Mouse (Mus musculus) retina, embryonic 14.5 days (tissue): ENCODE data around the gene Tfap2a.

ENCODE experiments used
- DNase-seq: peaks from one replicate; pipeline ENCODE4 v3.0.0-alpha.2; 2015; ENCODE audit warnings: low spot score

The Tfap2a gene

DNA sequence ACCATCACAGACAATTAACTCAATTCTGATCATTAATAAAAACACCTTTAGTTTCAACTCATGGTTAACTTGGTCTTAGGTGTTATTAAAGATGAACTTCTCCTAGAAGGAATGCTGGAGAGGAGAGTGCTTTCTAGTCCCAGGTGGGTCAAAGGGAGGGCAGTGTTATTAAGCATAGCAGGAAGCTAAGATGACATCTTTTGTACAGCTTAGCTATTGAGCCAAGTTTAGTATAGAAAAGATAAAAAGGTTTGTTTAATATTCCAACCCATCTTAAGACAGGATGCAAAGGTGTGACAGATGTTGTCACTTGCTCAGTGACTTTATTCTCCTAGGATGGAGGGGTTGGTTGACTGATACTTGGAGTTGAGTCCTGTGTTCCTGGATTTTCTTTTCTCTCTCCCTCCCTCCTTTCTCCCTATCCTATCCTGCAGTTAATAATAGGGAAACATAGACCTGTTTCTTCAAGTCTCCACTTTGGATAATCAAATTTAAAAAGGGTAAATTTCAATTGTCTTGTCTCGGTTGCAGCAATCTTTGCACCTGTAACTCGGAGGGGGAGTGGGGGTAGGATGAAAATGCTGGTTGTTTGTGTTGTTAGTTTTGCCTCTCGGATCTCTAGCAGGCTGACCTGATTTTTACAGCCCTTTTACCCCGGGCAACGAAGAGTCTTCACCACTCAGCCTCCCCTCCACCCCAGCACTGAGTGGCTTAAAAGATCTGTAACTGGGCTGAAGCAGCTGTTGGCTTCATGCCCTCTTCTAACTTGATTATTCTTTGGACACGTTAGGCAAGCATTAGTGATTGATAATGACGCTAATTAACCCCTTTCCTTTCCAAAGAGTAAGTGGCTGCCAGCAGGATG, 26.3 kb downstream of the Tfap2a start:
- DNase-seq = peak; percentile 33

- no peak for DNase-seq
Measured at GRCm38 (mm10) chr13:40710062-40710342, 28.2 kb downstream of the Tfap2a start.

GRCm38 (mm10) chr13:40709321-40710061, 28.7 kb downstream of the Tfap2a start:
- peak; percentile 13 for DNase-seq

DNA sequence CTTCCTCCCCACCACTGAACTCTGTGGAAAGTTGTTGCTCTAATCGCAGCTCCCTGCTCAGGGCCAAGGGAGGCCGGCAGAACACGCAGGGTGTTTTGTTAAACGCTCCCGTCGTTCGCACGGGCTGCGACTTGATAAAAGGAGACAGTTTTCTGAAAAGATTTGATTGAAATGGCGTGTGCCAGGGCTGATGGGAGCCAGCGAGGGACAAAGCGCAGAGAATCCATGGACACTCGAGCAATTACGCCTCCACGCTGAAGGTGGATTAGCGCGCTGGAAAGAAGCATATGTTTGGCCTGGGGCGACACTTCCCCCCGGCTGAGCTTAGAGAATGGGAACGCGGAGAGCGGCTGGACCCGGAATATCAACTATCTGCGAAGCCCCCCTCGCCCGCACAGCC, 29.3 kb downstream of the Tfap2a start:
- DNase-seq = peak; percentile 54

GRCm38 (mm10) chr13:40708271-40708670, 29.9 kb downstream of the Tfap2a start:
- DNase-seq = peak; percentile 32

- peak; percentile 11 for DNase-seq
Measured at GRCm38 (mm10) chr13:40707646-40708045, 30.5 kb downstream of the Tfap2a start.

DNA sequence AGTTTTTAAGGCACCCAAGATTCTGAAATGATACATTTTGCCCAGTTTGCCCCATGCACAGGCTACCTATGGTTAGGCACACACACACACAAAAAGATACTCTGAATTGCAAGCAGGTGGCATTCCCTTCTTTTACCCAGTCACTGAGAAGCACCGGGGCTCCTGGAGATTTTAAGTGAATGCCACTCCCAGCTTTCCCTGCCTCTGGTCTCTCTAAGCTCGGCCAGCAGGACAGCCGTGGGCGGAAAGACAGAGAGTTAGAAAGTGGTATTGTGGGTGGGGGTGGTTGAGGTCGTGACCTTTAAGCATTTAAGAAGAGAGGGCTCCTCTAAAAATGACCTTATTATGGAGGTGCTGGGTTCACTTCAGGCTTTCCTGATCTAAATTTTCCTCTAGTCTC, 31.6 kb downstream of the Tfap2a start:
- DNase-seq = peak; percentile 1

- DNase-seq = peak; percentile 5
Measured at GRCm38 (mm10) chr13:40705821-40706425, 32.3 kb downstream of the Tfap2a start.

DNA sequence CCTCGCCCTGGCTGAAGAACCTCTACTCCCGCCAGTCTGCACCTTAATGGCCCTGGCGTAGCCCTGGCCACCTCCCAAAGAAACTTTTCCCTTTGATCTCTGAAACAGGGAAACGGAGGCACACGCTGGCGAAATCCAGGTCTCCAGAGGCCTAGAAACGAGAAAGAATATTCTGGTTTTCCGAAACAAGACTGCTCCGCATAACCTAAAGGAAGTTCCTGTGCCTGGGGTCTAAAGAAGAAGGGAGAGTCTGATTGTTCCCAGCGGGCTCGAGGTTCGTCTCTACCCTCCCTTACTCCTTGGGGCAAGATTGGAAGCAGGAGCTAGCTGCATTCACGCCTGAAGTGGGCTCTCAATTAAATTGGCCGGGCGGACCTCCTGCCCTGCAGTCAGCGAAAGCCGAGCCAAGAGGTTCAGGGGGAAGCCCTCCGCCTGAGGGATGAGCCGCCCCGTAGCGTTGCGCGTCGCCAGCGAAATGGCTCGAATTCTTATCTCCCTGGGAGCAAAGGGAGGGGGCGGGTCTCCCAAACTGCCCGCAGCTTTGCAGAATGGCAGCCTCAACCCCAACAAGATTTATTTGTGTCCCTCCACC, 33.2 kb downstream of the Tfap2a start:
- DNase-seq = peak; percentile 50

GRCm38 (mm10) chr13:40703982-40704501, 34.1 kb downstream of the Tfap2a start:
- peak; percentile 51 for DNase-seq

DNA sequence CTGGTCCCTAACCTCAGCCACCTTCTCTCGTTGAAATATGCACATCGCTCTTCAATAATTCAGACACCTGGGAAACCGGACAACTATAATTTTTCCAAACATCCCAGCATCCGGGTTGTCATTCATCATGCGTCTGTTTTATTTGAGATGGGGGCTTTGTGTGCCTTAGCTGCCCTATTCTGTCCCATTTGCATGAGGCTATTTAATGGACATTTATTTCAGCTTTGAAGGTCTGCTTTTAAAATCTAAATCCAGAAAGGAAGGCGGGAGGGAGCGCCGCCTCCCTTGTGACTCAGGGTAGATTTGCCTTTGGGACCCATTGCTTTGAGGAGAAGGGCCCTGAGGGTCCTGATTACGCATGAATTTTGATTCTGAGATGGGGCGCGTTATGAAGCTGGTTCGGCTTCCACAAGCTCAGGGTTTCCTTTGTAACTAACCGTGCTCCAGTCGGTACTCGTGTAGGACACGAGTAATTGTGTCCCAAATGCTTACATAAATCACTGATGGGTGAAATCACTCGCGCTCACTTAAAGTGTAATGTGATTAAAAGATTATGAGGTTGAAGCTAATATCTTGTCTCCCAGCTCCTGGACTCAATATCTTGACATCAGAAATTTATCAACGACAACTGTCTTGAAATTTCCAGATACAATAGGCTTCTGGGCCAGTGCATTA, 34.9 kb downstream of the Tfap2a start:
- DNase-seq = peak; percentile 40

DNA sequence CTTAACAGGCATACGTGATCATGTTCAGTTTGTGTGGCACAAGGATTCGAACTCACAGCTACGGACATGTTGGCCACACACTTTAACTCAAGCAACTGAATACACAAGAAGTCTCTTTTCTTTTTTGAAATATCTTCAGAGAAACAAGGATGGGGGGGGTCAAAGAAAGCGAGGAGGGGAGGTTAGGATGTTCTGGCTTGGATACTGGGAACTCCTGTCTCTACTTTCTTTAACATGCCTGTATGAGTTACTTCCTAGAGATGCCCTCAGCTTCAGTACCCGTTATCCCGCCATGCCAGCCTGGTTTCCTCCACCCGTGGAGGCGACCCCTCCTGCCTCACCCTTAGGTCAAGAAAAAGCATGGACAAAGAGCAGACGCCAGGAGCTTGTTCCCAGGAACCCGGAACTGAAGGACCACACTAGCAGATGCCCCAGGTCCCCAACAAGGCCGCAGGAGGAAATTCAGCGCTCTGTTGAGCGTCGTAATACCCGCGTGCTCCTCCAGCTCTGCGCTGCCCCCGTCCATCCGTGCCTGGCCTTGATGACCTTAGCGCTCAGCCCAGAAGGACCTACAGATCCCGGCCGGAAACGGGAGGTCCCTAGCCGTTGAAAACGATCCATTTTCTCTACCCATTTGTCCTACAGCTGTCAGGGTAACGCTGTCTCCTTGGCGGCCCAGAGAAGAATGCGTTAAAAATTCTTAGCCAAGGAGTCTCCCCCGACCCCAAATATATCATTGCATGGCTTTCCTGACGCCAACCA, 35.6 kb downstream of the Tfap2a start:
- peak; percentile 19 for DNase-seq

DNA sequence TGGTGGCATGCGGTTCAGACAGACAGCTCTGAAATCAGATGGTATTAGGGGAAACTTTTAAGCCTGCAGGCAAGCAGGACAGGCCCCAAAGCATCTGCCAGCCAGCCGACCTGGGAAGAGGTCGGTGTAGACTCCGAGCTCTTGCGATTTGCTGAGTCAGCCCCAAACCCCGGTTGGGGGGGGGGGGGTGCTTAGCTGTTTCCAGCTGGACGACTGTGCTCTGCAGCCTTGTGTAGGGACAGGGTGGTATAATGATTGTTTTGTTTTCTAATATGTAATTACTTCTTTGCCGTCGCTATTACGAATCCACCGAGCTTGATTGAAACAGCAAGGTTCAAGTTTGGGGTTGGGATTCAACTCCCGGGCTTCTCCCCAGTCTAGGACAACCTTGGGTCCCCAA, 36.5 kb downstream of the Tfap2a start:
- DNase-seq = no peak

DNA sequence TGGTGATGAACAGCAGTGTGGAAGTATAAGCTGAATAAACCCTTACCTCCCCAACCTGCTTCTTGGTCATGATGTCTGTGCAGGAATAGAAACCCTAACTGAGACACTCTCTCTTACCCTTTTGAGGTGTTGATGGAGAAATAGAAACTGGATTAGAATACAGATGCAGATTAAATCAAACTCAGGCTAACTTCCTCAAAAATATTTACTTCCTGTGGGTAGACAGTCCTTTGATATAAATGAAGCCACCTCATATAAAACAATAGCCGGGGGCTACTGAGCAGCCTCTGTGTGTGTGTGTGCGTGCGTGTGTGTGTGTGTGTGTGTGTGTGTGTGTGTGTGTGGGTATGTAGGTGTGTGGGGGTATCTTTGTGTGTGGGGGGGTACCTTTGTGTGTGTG, 52.4 kb downstream of the Tfap2a start:
- DNase-seq = no peak

DNA sequence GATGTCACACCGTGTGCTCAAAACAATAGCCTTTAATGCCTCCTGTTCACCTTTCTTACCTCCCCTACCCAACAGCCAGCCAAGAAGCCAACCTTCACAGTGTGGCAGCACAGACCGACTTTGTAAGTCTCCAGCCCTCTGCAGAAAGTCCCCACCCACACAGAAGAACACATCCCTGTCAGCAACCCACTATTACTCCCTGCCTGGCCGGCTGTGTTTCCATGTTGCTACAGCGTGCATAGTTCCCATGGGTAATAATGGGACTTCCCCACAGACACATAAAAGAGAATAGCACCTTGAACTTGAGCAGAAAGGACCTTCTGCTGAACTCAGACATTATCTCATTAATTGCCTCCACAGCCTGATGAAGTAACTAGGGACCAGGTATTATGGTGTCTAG, 61.4 kb downstream of the Tfap2a start:
- no peak for DNase-seq
